Mouse (Mus musculus) liver, adult 2 months (tissue): ENCODE results near the gene Dact2. TPM values are rescaled to one million over a fixed set of nuclear protein-coding genes. Genes with fewer than 3 reads are reported as not detected.

Experiments used
- DNase-seq: peaks from one replicate; pipeline ENCODE4 v3.0.0-alpha.2; 2011; ENCODE audit warnings: low read depth, low spot score; ENCODE audit errors: extremely low read depth
- H3K27ac ChIP-seq: fragments of 200-500 bp; replicated peaks from 2 replicates; pipeline ENCODE4 v1.5.1; 2012; ENCODE audit warnings: low read depth, mild to moderate bottlenecking, control low read depth, inconsistent platforms, low read length; ENCODE audit not compliant: insufficient read depth
- H3K27me3 ChIP-seq: fragments of 200-500 bp; 2 replicates; pipeline ENCODE4 v1.6.1; 2012; ENCODE audit warnings: mild to moderate bottlenecking, moderate library complexity, low read length, inconsistent platforms; ENCODE audit not compliant: control insufficient read depth, insufficient read depth
- H3K36me3 ChIP-seq: fragments of 200-500 bp; 2 replicates; pipeline ENCODE4 v1.6.1; 2012; ENCODE audit warnings: low read length, inconsistent platforms; ENCODE audit not compliant: control insufficient read depth, insufficient read depth
- H3K4me1 ChIP-seq: fragments of 200-500 bp; 2 replicates; pipeline ENCODE4 v1.6.1; 2011; ENCODE audit warnings: low read length; ENCODE audit not compliant: control insufficient read depth, insufficient read depth
- H3K4me3 ChIP-seq: fragments of 200-500 bp; 2 replicates; pipeline ENCODE4 v1.5.1; 2011; ENCODE audit warnings: low read depth, mild to moderate bottlenecking, control low read depth, low read length, moderate library complexity; ENCODE audit not compliant: insufficient read depth
- H3K79me2 ChIP-seq: fragments of 200-500 bp; 2 replicates; pipeline ENCODE4 v1.6.1; 2012; ENCODE audit warnings: inconsistent platforms, mild to moderate bottlenecking, low read length, moderate library complexity; ENCODE audit not compliant: control insufficient read depth, insufficient read depth
- H3K9ac ChIP-seq: fragments of 200-500 bp; 2 replicates; pipeline ENCODE4 v1.6.1; 2012; ENCODE audit warnings: low read depth, mild to moderate bottlenecking, control low read depth, inconsistent platforms, low read length
- CTCF ChIP-seq: fragments of 200-500 bp; IDR thresholded peaks from 2 replicates; pipeline ENCODE4 v1.5.1; 2011; ENCODE audit warnings: low read depth, low read length, control low read depth
- POLR2A ChIP-seq: fragments of 200-500 bp; IDR thresholded peaks from 2 replicates; pipeline ENCODE4 v1.6.1; 2011; ENCODE audit warnings: low read length, control low read depth; ENCODE audit not compliant: insufficient read depth; ENCODE audit errors: extremely low read depth
- WGBS: fragments of 180-500 bp; shearing (Covaris S2); methylation state at CpG from one replicate; pipeline ENCODE4 v1.1.7; 2018; 5-methylcytosine and 5-hydroxymethylcytosine counted together
- polyA plus RNA-seq: library from polyadenylated mRNA; depleted of rRNA; stranded (reverse); fragments of >200 nt; gene quantifications from 2 replicates; pipeline ENCODE4 v1.2.3, GENCODE M21; 2012; rRNA removed
- total RNA-seq: library from RNA; depleted of rRNA; stranded (reverse); fragments of >200 nt; gene quantifications from 2 replicates; pipeline ENCODE4 v1.2.3, GENCODE M21; 2014; rRNA removed

Gene Dact2
- total and polyA plus RNA-seq, 2 experiments = 5.1 to 13.7 TPM

DNA sequence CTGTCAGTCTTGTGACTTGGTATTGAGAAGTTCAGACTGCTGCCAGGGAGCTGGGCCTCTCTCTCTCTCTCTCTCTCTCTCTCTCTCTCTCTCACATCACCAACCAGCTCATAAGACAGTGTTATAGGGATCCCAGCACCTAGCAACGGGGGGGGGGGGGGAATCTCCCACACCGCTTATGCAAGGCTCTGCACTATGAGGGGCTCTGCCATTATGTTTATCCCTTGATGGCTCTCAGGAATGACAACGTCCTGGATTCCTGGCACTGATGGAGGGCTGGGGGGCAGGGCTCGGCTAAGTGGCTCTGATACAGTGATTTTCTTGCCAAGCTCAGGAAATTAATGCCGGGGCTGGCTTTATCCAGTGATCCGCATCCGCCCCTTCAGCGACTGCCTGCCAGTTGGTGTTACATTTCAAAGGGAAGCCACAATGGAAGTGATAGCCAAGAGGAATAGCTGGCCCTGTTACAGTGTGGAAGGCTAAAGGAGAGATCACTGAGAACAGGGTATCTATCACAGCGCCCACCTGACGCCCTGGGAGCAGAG, 38.7 kb downstream of the Dact2 start:
- no peaks in the 10 kb centered on the region for H3K27me3 ChIP-seq
- no peaks in the 10 kb centered on the region for H3K79me2 ChIP-seq
- peak overlapping the region; percentile 73 for H3K27ac ChIP-seq
- H3K9ac ChIP-seq = no peak overlapping the region
- H3K4me3 ChIP-seq = no peak overlapping the region
- DNase-seq = peak; percentile 66
- H3K4me1 ChIP-seq = peaks cover 19% of the 10 kb centered on the region
- H3K36me3 ChIP-seq = no peaks in the 10 kb centered on the region
- no peak for TF ChIP-seq POLR2A
- no peak for TF ChIP-seq CTCF
- WGBS = 28% methylated on average over 10 of the region's 10 CpGs

DNA sequence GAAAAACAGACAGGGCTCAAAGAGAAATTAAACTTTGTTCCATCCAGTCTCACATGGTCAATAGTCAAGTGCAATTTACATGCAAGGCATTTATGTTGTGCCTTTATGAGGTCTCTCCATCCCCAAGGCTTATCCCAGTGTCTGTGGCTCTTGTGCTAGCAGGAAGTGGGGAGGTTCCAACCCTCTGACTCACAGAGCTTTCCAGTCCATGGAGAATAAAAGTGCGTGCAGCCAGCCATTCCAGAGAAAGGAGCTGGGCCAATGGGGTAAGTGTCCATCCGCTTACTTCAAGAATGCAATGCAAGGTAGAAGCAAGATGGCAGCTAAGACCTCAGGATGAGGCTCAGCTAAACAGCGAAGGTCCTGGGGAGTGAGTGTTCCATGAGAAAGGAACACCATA, 43.3 kb downstream of the Dact2 start:
- Histone ChIP-seq H3K4me1 (peaks cover 13% of the 10 kb centered on the region), H3K9ac (no peak overlapping the region), H3K79me2 (no peaks in the 10 kb centered on the region), H3K36me3 (no peaks in the 10 kb centered on the region), H3K27ac (no peak overlapping the region), H3K27me3 (no peaks in the 10 kb centered on the region), H3K4me3 (no peak overlapping the region)
- WGBS = 95% methylated on average over 3 of the region's 3 CpGs
- TF ChIP-seq POLR2A (no peak), CTCF (no peak)
- DNase-seq = no peak

DNA sequence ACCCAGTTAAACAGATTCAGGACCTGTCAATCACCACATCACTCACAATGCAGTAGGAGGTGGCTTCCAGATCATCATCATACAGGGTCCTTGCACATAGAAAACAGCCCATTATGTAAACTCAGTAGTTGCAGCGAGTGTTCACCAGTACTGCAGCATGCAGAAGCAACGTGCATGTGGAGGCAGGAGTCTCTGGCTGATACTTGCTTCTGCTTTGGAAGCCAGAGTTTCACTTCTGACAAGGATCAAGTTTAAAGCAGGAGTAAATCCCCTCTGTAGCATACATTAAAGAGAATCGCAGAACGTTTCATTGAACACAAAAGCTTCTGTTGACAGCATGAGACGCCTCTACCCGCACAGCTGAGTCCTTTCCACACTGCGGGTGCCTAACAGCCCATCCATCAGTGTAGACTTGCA, 46.3 kb downstream of the Dact2 start:
- Histone ChIP-seq H3K27ac (no peak overlapping the region), H3K36me3 (no peaks in the 10 kb centered on the region), H3K9ac (no peak overlapping the region), H3K79me2 (no peaks in the 10 kb centered on the region), H3K4me3 (no peak overlapping the region), H3K4me1 (peaks cover 2% of the 10 kb centered on the region; the same call in 1 of the 2 replicates), H3K27me3 (no peaks in the 10 kb centered on the region)
- DNase-seq = no peak
- TF ChIP-seq CTCF (no peak), POLR2A (no peak)
- 74% methylated on average over 7 of the region's 7 CpGs for WGBS

Other genes starting within 250 kb of the Dact2 start
- not detected in 2 replicates for gene Gm7356, start 200.6 kb downstream of the Dact2 start, total RNA-seq
- not detected in 2 replicates for gene Gm7356, start 200.6 kb downstream of the Dact2 start, polyA plus RNA-seq
- not detected in 2 replicates for gene Gm7358, start 144.8 kb downstream of the Dact2 start, total RNA-seq
- not detected in 2 replicates for gene Gm7358, start 144.8 kb downstream of the Dact2 start, polyA plus RNA-seq
- gene Smoc2, start 75.2 kb upstream of the Dact2 start, total RNA-seq = 3.9 and 4.0 TPM in 2 replicates
- 2.8 and 3.6 TPM in 2 replicates for gene Smoc2, start 75.2 kb upstream of the Dact2 start, polyA plus RNA-seq